Mouse (Mus musculus) urinary bladder, postnatal 14 days (tissue): Measurements from ENCODE around the gene Rnf217.
A peak's percentile ranks its signal among the peaks of the same experiment; 100 is the strongest.

Source experiments
- DNase-seq: peaks from one replicate; pipeline ENCODE4 v3.0.0; 2021; ENCODE audit warnings: low spot score

Gene Rnf217

DNA sequence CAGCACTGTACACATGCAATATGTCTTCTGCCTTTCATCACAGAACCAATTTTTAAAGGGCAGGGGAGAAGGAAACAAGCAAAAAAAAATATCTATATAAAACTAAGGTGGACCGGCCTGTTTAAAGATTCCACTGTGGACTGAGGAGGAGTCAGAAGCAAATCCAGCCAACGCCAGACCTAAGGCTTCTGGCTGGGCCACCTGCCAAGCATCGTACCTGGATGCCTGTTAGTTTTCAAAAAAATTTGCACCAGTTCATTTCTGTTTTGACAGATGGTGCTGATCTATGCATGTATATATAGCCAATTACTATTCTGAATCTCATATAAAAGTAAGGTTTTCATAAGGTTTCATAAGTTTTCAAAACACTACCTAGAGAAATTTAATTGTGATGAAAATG is 113.2 kb downstream of the Rnf217 start:
- DNase-seq, result no peak

DNA sequence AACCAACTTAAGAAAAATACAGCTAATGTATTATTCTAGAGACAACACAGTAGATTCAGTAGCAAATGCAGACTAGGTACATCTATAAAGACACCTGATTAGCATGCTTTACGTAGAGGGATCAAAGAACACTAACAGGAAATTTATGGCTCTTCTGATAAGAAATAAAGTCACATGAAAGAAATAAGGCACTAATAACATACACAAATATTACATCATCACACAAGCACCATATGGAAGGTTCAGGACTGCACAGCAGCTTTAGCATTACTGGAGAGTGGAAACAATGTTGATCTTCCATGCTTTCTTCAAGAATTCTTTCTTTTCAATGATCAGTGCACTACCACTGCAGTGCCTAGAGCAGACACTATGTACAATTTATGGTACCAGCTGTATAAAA is 114.7 kb downstream of the Rnf217 start:
- no peak for DNase-seq

DNA sequence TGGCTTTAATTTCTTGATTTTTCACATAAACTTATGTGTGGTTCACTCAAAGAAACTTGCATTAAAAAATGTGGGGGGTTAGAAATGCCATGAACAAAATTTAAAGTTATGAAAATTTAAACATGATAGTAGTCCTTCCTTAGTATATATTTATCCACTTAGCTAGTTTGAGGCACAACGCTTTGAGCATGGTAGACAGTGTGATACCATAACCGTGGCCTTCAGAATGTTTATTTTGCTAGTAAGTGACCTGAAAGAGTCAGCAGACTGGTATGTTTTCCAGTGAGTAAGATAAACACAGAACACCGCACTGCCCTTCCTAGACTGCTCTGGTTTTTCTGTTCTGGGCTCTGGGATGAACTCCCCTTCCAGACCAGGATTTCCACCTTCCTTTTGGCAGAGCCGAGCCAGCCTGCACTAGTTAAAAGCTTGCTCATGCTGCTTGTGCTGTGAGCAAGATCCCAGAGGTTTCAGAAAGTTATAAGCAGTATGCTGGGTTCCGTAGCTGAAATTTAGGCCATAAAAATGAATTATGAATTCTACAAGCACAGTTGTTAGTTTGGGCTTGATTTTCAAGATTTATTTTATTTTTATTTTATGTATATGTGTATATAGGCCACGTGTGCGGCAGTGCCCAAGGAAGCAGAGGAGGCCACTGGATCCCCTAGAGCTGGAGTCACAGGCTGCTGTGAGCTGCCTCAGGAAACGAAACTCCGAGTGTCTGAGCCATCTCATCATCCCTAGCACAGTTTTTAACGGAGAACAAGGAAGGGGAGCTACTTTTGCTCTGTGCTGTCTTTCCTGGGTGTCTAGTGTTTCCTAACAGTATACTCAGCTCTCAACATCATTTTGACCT is 141.7 kb downstream of the Rnf217 start:
- peak; percentile 8 for DNase-seq

DNA sequence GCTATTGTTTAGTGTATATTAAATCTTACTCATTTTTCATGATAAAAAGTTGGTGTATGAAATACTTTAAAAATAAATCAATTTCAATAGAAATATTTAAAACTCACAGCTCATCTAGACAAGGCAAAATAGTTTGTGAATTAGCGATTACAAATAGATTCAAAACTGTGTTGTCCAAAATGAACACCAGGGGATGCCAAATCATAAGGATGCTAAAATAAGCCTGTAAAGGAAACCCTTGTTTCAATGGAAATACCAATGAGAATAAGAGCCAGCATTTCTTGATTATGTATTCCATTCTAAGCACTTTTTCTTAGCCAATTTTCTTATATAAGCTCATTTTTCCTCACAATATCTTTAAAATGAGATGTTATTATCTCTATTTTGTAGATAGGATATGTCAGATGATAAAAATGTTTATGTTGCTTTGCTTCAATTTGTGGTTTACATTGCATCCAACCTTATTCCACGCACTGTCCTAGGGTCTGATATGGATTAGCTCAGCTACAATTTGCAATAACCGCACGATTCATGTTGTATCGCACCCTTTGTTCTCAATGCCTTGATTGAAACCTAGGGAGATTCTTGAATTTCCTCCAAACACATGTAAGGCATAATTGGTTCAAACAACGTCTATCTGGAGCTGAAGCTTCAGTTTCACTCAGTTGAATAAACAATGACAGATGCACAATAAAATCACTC is 143.0 kb downstream of the Rnf217 start:
- no peak for DNase-seq

DNA sequence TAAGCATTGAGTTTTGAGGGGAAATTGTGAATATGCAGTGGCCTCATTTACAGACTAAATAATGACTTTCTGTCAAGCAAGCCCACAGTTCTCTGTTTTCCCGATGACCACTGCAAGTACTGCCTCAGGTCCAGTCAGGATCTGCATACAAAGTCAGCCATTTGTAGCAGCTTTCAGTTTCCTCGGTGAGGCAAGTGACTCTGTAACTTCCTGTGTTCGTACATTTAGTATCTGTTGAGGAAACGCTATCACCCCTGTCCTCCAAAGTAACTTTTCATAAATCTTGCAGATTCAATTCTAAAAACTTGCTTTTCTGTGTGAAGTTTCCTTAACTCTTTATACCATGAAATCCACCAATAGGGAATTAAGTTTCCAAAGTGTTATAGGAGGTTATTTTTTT is 143.6 kb downstream of the Rnf217 start:
- no peak for DNase-seq

DNA sequence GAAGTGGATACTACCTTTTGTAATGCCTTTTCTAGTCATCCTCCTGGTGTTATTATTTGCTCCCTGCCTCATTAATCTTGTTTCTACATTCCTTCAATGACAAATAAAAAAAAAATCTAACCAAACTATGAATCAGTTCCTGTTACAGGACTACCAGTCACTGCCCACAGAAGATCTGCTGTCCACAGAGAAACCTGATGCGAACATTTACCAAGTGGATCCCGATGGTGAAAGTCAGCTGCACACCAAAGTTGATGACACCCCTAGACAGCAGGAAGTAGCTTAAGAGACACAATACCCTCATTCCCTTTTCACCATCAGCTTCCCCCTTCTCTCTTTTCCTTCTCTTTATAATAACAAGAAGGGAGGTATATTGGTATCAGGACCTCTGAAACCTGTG is 145.9 kb downstream of the Rnf217 start:
- no peak for DNase-seq

DNA sequence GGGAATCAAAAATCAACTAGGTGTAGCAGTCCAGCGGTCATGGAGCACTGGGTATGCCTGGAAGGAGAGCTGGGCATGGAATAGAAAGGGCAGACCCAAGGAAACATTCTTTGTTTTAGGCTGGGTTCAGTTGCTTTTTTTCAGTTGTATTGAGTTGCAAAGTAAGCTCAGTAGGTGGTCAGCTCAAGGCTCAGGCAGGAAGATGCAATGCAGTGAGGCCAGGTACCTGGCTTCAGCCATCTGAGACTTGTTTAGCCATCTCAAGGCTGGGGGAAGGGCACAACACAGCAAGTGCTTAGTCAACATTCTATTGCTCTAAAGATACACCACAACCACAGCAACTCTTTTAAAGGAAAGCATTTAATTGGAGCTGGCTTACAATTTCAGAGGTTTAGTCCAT is 152.2 kb downstream of the Rnf217 start:
- DNase-seq, result no peak

DNA sequence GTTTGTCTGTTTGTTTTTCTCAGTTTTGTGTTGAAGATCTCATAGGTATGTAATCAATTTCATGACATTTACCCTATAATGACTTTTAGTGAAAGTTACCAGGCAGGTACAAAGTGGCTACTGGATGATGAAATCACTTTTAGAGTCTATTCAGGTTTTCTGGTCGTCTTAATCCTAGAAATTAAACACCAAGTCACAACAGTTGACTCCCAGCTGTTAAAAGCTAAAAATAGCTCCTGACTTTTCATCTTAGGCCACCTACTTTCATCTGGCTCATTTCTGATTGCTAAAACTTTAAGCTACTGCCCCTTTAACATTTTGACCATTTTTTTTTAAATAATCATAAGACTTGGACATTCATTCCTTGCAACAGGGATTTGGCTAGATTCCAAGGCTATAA is 161.9 kb downstream of the Rnf217 start:
- DNase-seq, result no peak

DNA sequence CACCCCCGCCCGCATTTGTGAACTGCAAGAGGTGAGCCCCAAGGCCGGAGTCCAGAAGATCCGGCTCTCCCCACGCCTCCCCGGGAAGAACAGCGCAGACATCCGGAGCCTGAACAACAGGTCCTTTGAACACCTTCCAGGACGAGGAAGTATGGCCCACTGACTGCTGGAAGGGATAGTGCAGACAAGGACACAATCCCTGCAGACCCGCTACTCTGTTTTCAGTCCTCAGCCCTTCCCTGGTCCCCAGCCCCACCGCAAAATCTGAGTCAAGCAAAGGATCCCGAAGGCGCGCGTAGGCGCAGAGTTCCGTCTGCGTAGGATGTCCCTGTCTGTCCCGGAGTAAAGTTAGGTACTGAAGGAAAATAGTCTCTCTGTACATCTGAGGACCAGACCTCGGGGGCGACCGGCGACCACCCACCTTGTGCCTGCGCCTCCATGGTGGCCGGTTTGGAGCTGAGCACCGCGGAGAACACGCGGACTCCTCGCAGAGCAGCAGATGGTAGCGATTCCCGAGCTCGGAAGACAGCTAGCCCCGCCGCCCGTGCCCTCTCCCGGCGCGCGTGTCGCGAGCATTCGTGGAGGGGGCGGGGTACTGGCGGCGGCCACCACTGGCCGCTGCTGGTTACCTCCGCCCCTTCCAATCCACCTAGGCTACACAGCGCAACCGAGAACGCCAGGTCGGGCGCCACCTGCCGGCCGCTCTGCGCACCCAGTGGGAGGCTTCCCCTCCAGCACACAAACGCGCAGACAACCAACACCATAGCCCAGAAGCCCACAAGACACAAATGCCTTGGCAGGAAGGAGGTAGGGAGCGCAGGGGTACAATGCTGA is 163.5 kb downstream of the Rnf217 start, which contains the start of gene Tpd52l1:
Gene Tpd52l1, minus strand, starts transcription at position 668 of the 834 bp plus-strand sequence.
- peak; percentile 88 for DNase-seq

DNA sequence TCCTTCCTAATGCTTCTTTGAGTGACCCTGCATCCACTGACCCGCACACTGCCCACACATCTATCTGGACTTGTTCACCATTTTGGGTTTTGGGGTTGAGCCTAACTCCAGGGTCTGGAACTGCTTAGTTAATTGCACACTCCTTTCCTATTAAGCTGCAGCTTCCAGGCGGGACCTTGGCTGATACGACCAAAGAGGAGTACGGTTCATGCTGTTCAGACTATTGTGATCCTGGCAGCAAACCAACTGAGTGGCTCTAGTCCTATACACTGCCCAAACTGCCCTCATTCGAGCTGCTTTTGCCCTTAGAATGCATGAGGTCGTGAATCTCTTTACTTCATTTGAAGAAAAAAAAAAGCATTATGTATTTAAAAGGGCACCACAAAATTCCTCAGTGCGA is 164.8 kb downstream of the Rnf217 start:
- no peak for DNase-seq
